Mouse (Mus musculus) MEL (cell line): ENCODE data around the gene Osbpl3. TPM values are rescaled to one million over a fixed set of nuclear protein-coding genes. Genes with fewer than 3 reads are reported as not detected.

Experiments used
- DNase-seq: peaks from one replicate; pipeline ENCODE4 v3.0.0; 2011; ENCODE audit warnings: low read depth, low spot score
- H3K27ac ChIP-seq: 2 replicates; pipeline ENCODE4 v1.5.1; 2012; ENCODE audit warnings: low read depth, mild to moderate bottlenecking, control low read depth, low read length, moderate library complexity; ENCODE audit not compliant: control insufficient read depth
- H3K27me3 ChIP-seq, 2 experiments: fragments of 150-350 bp in 1 of 2; sonication (generic) in 1 of 2; 2 replicates each; pipeline ENCODE4 v1.6.1; 2012; ENCODE audit warnings: low read length in 2 of 2, mild to moderate bottlenecking in 2 of 2, improper control_type of control experiment in 1 of 2, moderate library complexity in 1 of 2; ENCODE audit not compliant: insufficient read depth in 2 of 2, control insufficient read depth in 1 of 2
- H3K36me3 ChIP-seq, 2 experiments: 2 replicates each; pipeline ENCODE4 v1.6.1; 2012 to 2014; ENCODE audit warnings: low read length in 2 of 2, improper control_type of control experiment in 1 of 2, inconsistent platforms in 1 of 2, mild to moderate bottlenecking in 1 of 2; ENCODE audit not compliant: insufficient read depth in 2 of 2, control insufficient read depth in 1 of 2
- H3K4me1 ChIP-seq, 2 experiments: fragments of 150-350 bp in 1 of 2; sonication (generic) in 1 of 2; 2 replicates each; pipeline ENCODE4 v1.6.1; 2012; ENCODE audit warnings: low read length in 2 of 2, improper control_type of control experiment in 1 of 2, mild to moderate bottlenecking in 1 of 2; ENCODE audit not compliant: insufficient read depth in 2 of 2, control insufficient read depth in 1 of 2
- H3K4me3 ChIP-seq, 2 experiments: fragments of 150-350 bp in 1 of 2; sonication (generic) in 1 of 2; 2 replicates each; pipeline ENCODE4 v1.5.1; 2012; ENCODE audit warnings: low read depth in 2 of 2, low read length in 2 of 2, mild to moderate bottlenecking in 2 of 2, moderate library complexity in 2 of 2, control low read depth in 1 of 2, improper control_type of control experiment in 1 of 2; ENCODE audit not compliant: control insufficient read depth in 1 of 2, insufficient read depth in 1 of 2
- H3K79me2 ChIP-seq: 2 replicates; pipeline ENCODE4 v1.6.1; 2012; ENCODE audit warnings: mild to moderate bottlenecking, low read length, moderate library complexity; ENCODE audit not compliant: control insufficient read depth, poor library complexity, insufficient read depth
- H3K9ac ChIP-seq: 2 replicates; pipeline ENCODE4 v1.6.1; 2012; ENCODE audit warnings: low read depth, mild to moderate bottlenecking, control low read depth, low read length, moderate library complexity; ENCODE audit not compliant: control insufficient read depth, poor library complexity, severe bottlenecking
- H3K9me3 ChIP-seq: fragments of 150-350 bp; sonication (generic); replicated peaks from 2 replicates; pipeline ENCODE4 v1.6.1; 2012; ENCODE audit warnings: mild to moderate bottlenecking, low read length, improper control_type of control experiment, moderate library complexity; ENCODE audit not compliant: insufficient read depth
- BHLHE40 ChIP-seq: IDR thresholded peaks from 2 replicates; pipeline ENCODE4 v1.6.1; 2012; ENCODE audit warnings: low read depth, mild to moderate bottlenecking, inconsistent platforms, low read length, improper control_type of control experiment, borderline replicate concordance
- CHD1 ChIP-seq: IDR thresholded peaks from 2 replicates; pipeline ENCODE4 v1.6.1; 2012; ENCODE audit warnings: low read depth, mild to moderate bottlenecking, inconsistent platforms, low read length, improper control_type of control experiment
- CHD2 ChIP-seq: IDR thresholded peaks from 2 replicates; pipeline ENCODE4 v1.6.1; 2011; ENCODE audit warnings: low read length, improper control_type of control experiment
- CTCF ChIP-seq, 3 experiments: IDR thresholded peaks in 2 of 3; conservative IDR thresholded peaks in 1 of 3; 2 replicates each; pipeline ENCODE4 v1.5.1; 2011 to 2012; ENCODE audit warnings: low read length in 3 of 3, low read depth in 2 of 3, mild to moderate bottlenecking in 2 of 3, improper control_type of control experiment in 1 of 3, inconsistent platforms in 1 of 3, mixed read lengths in 1 of 3, moderate library complexity in 1 of 3; ENCODE audit not compliant: control insufficient read depth in 1 of 3, insufficient read depth in 1 of 3, poor library complexity in 1 of 3, severe bottlenecking in 1 of 3
- ELF1 ChIP-seq: IDR thresholded peaks from 2 replicates; pipeline ENCODE4 v1.6.1; 2014; ENCODE audit warnings: low read depth, mild to moderate bottlenecking, inconsistent platforms, low read length, improper control_type of control experiment, moderate library complexity
- EP300 ChIP-seq, 2 experiments: IDR thresholded peaks; 2 replicates each; pipeline ENCODE4 v1.6.1; 2011; ENCODE audit warnings: improper control_type of control experiment in 2 of 2, low read length in 2 of 2, low read depth in 1 of 2, mild to moderate bottlenecking in 1 of 2
- ETS1 ChIP-seq: IDR thresholded peaks from 2 replicates; pipeline ENCODE4 v1.6.1; 2012; ENCODE audit warnings: low read depth, mild to moderate bottlenecking, inconsistent platforms, low read length, improper control_type of control experiment, moderate library complexity
- GATA1 ChIP-seq: IDR thresholded peaks from 2 replicates; pipeline ENCODE4 v1.6.1; 2011; ENCODE audit warnings: low read depth, low read length, improper control_type of control experiment
- HCFC1 ChIP-seq: IDR thresholded peaks from 2 replicates; pipeline ENCODE4 v1.6.1; 2012; ENCODE audit warnings: low read depth, mild to moderate bottlenecking, inconsistent platforms, low read length, improper control_type of control experiment, moderate library complexity
- MAX ChIP-seq: IDR thresholded peaks from 2 replicates; pipeline ENCODE4 v1.6.1; 2011; ENCODE audit warnings: low read length, improper control_type of control experiment
- MAZ ChIP-seq: IDR thresholded peaks from 2 replicates; pipeline ENCODE4 v1.6.1; 2012; ENCODE audit warnings: low read depth, mild to moderate bottlenecking, inconsistent platforms, low read length, improper control_type of control experiment
- NELFE ChIP-seq: IDR thresholded peaks from 2 replicates; pipeline ENCODE4 v1.6.1; 2011; ENCODE audit warnings: low read depth, low read length, improper control_type of control experiment
- NRF1 ChIP-seq: IDR thresholded peaks from 2 replicates; pipeline ENCODE4 v1.6.1; 2014; ENCODE audit warnings: low read depth, mild to moderate bottlenecking, inconsistent platforms, low read length, improper control_type of control experiment, moderate library complexity; ENCODE audit not compliant: poor library complexity, insufficient read depth, severe bottlenecking
- POLR2A ChIP-seq, 2 experiments: IDR thresholded peaks; 2 replicates each; pipeline ENCODE4 v1.6.1; 2011 to 2012; ENCODE audit warnings: low read length in 2 of 2, mild to moderate bottlenecking in 2 of 2, control low read depth in 1 of 2, improper control_type of control experiment in 1 of 2, low read depth in 1 of 2, moderate library complexity in 1 of 2; ENCODE audit not compliant: control insufficient read depth in 1 of 2, insufficient read depth in 1 of 2, poor library complexity in 1 of 2
- POLR2AphosphoS5 ChIP-seq: IDR thresholded peaks from 2 replicates; pipeline ENCODE4 v1.6.1; 2012; ENCODE audit warnings: low read depth, borderline replicate concordance, mild to moderate bottlenecking, inconsistent platforms, low read length, moderate library complexity, mixed read lengths
- SMC3 ChIP-seq: IDR thresholded peaks from 2 replicates; pipeline ENCODE4 v1.6.1; 2011; ENCODE audit warnings: low read depth, low read length, improper control_type of control experiment
- UBTF ChIP-seq: IDR thresholded peaks from 2 replicates; pipeline ENCODE4 v1.6.1; 2012; ENCODE audit warnings: low read depth, mild to moderate bottlenecking, inconsistent platforms, low read length, improper control_type of control experiment, moderate library complexity, borderline replicate concordance; ENCODE audit not compliant: insufficient read depth
- ZMIZ1 ChIP-seq: IDR thresholded peaks from 2 replicates; pipeline ENCODE4 v1.6.1; 2012; ENCODE audit warnings: low read depth, mild to moderate bottlenecking, inconsistent platforms, low read length, improper control_type of control experiment, moderate library complexity
- polyA plus RNA-seq, 2 experiments: library from polyadenylated mRNA; stranded (reverse) in 1 of 2; unstranded in 1 of 2; fragments of >175 nt in 1 of 2; fragments of >200 nt in 1 of 2; gene quantifications; 2 replicates each; pipeline versions ENCODE4 v1.2.1 to v1.2.4; 2012; ENCODE audit warnings: low replicate concordance in 2 of 2, low read depth in 1 of 2; ENCODE audit not compliant: insufficient read length in 2 of 2, insufficient read depth in 1 of 2, missing spikeins in 1 of 2
- total RNA-seq: library from RNA; depleted of rRNA; stranded (reverse); fragments of 300-350 nt; gene quantifications from 2 replicates; pipeline ENCODE4 v1.2.3, GENCODE M21; 2012

The Osbpl3 gene
- total and polyA plus RNA-seq, 3 experiments, result 4.9 to 5.6 TPM; not detected in 1

DNA sequence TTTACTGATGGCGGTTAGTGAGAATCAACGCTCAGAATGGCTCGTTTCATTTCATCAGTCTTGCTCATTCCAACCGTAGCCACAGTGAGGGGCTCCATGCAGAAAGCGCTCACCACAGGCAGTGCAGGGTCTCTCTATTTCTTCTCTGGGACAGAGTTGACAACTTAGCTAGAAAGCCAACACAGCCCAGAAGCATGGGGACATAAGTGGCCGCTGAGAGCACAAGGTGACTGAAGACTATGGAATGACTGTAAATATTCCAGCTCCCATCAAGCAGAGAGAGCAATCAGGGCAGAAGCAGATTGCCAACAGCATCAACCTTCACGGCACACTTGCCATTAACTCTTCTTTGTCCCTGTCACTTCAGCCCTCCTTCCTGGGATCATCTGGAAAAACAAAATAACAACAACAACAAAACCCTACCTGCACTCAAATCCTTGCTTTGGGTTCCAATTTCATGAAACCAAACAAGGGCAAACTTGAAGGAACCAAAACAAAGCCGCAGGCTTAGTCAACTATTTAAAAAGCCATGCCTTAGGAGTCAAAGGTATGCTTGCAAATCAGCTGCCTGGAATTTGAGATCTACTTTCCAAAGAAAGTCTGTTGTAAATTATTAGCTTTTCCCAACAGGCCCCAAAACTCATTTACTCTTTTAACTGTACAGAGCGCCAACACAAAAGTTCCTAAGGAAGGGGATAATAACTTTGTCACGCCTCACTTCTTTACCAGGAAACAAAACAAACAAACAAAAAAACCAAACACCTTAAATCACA, 36.3 kb downstream of the Osbpl3 start:
- TF ChIP-seq HCFC1 (no peak), EP300 (IDR thresholded peaks at IDR 0.05; ENCODE audit: low read depth in 1 of 2, low read length in 2 of 2) (no peak), ZMIZ1 (no peak), NELFE (no peak), MAX (no peak), CHD2 (no peak)
- Histone ChIP-seq H3K36me3 (no peaks in the 10 kb centered on the region), H3K4me3 (no peak overlapping the region), H3K27me3 (no peaks in the 10 kb centered on the region), H3K9ac (no peak overlapping the region), H3K4me1 (no peaks in the 10 kb centered on the region), H3K9me3 (no peaks in the 10 kb centered on the region), H3K79me2 (no peaks in the 10 kb centered on the region), H3K27ac (no peak overlapping the region)
- no peak for DNase-seq

DNA sequence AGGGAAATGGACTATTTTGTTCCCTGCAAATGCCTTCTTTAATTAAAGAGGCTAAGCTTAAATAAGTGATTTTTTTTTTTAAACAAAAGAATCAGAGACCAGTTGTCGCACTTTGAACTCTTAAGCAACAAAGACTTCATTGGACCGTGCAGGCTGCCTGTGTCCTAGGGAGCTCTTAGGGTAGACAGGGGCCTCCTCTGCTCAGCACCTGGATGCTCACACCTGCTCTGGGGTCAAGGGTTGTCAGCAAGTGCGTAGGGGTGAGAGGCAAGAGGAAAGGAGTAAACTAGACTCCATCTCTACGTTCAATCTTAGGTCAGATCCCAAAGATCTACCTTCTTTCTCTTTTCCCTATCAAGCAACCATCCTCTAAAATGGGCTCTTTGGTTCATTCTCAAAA, 37.0 kb downstream of the Osbpl3 start:
- Histone ChIP-seq H3K9ac (no peak overlapping the region), H3K4me3 (no peak overlapping the region), H3K9me3 (no peaks in the 10 kb centered on the region), H3K36me3 (no peaks in the 10 kb centered on the region), H3K79me2 (no peaks in the 10 kb centered on the region), H3K4me1 (no peaks in the 10 kb centered on the region), H3K27ac (no peak overlapping the region), H3K27me3 (no peaks in the 10 kb centered on the region)
- TF ChIP-seq ELF1, result no peak
- no peak for TF ChIP-seq UBTF
- TF ChIP-seq ETS1, result no peak
- no peak for DNase-seq

DNA sequence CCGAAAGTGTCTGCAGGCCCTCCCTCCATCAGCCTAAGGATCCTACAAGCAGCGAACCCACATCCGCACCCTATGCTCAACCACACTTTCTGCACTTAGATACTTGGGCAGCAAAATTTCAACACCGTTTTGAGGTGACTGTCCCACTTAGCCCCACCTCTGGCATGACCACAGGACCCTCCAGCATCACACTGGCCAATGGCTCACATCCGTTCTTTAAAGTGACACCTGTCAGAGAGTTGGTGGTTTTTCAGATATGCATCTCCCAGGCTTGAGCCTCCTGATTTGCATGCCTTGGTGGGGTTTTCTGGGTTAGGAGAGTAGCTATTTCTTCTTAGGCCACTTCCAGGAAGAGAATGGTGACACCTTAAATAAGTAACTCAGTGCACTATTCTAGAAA, 39.1 kb downstream of the Osbpl3 start:
- Histone ChIP-seq H3K27me3 (no peaks in the 10 kb centered on the region), H3K4me1 (no peaks in the 10 kb centered on the region), H3K9ac (no peak overlapping the region), H3K4me3 (no peak overlapping the region), H3K36me3 (no peaks in the 10 kb centered on the region), H3K9me3 (no peaks in the 10 kb centered on the region), H3K79me2 (no peaks in the 10 kb centered on the region), H3K27ac (no peak overlapping the region)
- TF ChIP-seq POLR2A (IDR thresholded peaks at IDR 0.05; ENCODE audit: control insufficient read depth in 1 of 2, insufficient read depth in 1 of 2, low read depth in 1 of 2, low read length in 2 of 2, poor library complexity in 1 of 2) (no peak), MAZ (no peak), NRF1 (no peak), BHLHE40 (no peak), SMC3 (no peak), GATA1 (no peak), CHD1 (no peak), CTCF (IDR thresholded peaks at IDR 0.05 in 2 of 3, conservative IDR thresholded peaks at IDR 0.05 in 1 of 3; ENCODE audit: control insufficient read depth in 1 of 3, insufficient read depth in 1 of 3, low read depth in 2 of 3, low read length in 3 of 3, poor library complexity in 1 of 3, severe bottlenecking in 1 of 3) (no peak), POLR2AphosphoS5 (no peak), EP300 (IDR thresholded peaks at IDR 0.05; ENCODE audit: low read depth in 1 of 2, low read length in 2 of 2) (no peak)
- no peak for DNase-seq
